Mouse (Mus musculus) 416B (cell line): ENCODE data around the gene Ghsr.

Source experiments
- DNase-seq: peaks from one replicate; pipeline ENCODE4 v3.0.0; 2011; ENCODE audit warnings: low read depth

The Ghsr gene

GRCm38 (mm10) chr3:27408564-27408963 lies 37.4 kb downstream of the Ghsr start:
- DNase-seq = peak; percentile 12

- no peak for DNase-seq
Measured at GRCm38 (mm10) chr3:27411286-27411685, 40.1 kb downstream of the Ghsr start.

GRCm38 (mm10) chr3:27413566-27413965 lies 42.4 kb downstream of the Ghsr start:
- DNase-seq = no peak

- DNase-seq = no peak
Measured at GRCm38 (mm10) chr3:27416786-27417185, 45.6 kb downstream of the Ghsr start.

GRCm38 (mm10) chr3:27418602-27419001 lies 47.5 kb downstream of the Ghsr start:
- DNase-seq = peak; percentile 29

- DNase-seq = no peak
Measured at GRCm38 (mm10) chr3:27421980-27422379, 50.8 kb downstream of the Ghsr start.

- no peak for DNase-seq
Measured at GRCm38 (mm10) chr3:27422521-27422920, 51.4 kb downstream of the Ghsr start.

GRCm38 (mm10) chr3:27424049-27424667 lies 53.0 kb downstream of the Ghsr start:
- DNase-seq = no peak

- DNase-seq = no peak
Measured at GRCm38 (mm10) chr3:27427406-27427805, 56.3 kb downstream of the Ghsr start.
